Mouse (Mus musculus) layer of hippocampus, adult 8-10 months (tissue): ENCODE results near the gene Klk6. TPM values are rescaled to one million over a fixed set of nuclear protein-coding genes. Genes with fewer than 3 reads are reported as not detected.

Source experiments
- DNase-seq, 2 experiments: peaks; one replicate each; pipeline ENCODE4 v3.0.0; 2022; ENCODE audit warnings: low spot score in 2 of 2
- total RNA-seq, 4 experiments: library from RNA; stranded (reverse); gene quantifications; 2 replicates each; pipeline ENCODE4 v1.2.4; 2022

Klk6 gene
- total RNA-seq, 4 experiments from 2014 or later = 0.66 to 11.7 (median 4.5) TPM

- no peak for DNase-seq
These were observed 2.7 kb upstream of the Klk6 start for GRCm38 (mm10) chr7:43821581-43821980.

GRCm38 (mm10) chr7:43826056-43826455 lies 1.8 kb downstream of the Klk6 start:
- no peak for DNase-seq

- DNase-seq = no peak
These were observed 3.4 kb downstream of the Klk6 start for GRCm38 (mm10) chr7:43827706-43828105.

- DNase-seq = no peak
These were observed 4.7 kb downstream of the Klk6 start for GRCm38 (mm10) chr7:43829006-43829405.

- DNase-seq = no peak
These were observed 17.4 kb downstream of the Klk6 start, which contains the start of gene Klk5 for GRCm38 (mm10) chr7:43841701-43842100. Gene Klk5 (plus strand): TSS chr7:43841971.

GRCm38 (mm10) chr7:43843801-43844200 lies 19.5 kb downstream of the Klk6 start:
- DNase-seq = no peak

GRCm38 (mm10) chr7:43851616-43852015 lies 27.3 kb downstream of the Klk6 start:
- DNase-seq = no peak

GRCm38 (mm10) chr7:43854642-43855380 lies 30.5 kb downstream of the Klk6 start:
- no peak for DNase-seq

- no peak for DNase-seq
These were observed 31.4 kb downstream of the Klk6 start for GRCm38 (mm10) chr7:43855709-43856108.

- DNase-seq = no peak
These were observed 32.0 kb downstream of the Klk6 start for GRCm38 (mm10) chr7:43856307-43856706.

GRCm38 (mm10) chr7:43857501-43857900 lies 33.2 kb downstream of the Klk6 start:
- no peak for DNase-seq

GRCm38 (mm10) chr7:43860411-43860810 lies 36.1 kb downstream of the Klk6 start:
- no peak for DNase-seq

GRCm38 (mm10) chr7:43873237-43873636 lies 48.9 kb downstream of the Klk6 start:
- DNase-seq = peak; percentile 34 to 72

GRCm38 (mm10) chr7:43873674-43874073 lies 49.4 kb downstream of the Klk6 start:
- no peak for DNase-seq

GRCm38 (mm10) chr7:43874868-43875375 lies 50.6 kb downstream of the Klk6 start:
- DNase-seq = no peak

GRCm38 (mm10) chr7:43876444-43876843 lies 52.1 kb downstream of the Klk6 start:
- no peak for DNase-seq

- DNase-seq = no peak
These were observed 54.0 kb downstream of the Klk6 start for GRCm38 (mm10) chr7:43878281-43878680.

- no peak for DNase-seq
These were observed 56.6 kb downstream of the Klk6 start, which contains the start of gene Klk4 for GRCm38 (mm10) chr7:43880912-43881311. Gene Klk4 (plus strand): TSS chr7:43881160.

Other genes with a start within 250 kb of the Klk6 start
- 10 to 100 TPM; 18.5 to 20.4 (median 19.2) TPM for gene Zfp719, start 244.9 kb upstream of the Klk6 start, total RNA-seq
- gene Zfp819, start 217.3 kb upstream of the Klk6 start, total RNA-seq = under 1 TPM in 2 of 4 experiments, not detected in 2; 0.14 to 0.25 TPM
- under 1 TPM in 1 of 4 experiments, not detected in 3; 0.31 TPM for gene Ceacam18, start 189.8 kb upstream of the Klk6 start, total RNA-seq
- gene Siglece, start 164.3 kb upstream of the Klk6 start, total RNA-seq = 1 to 10 TPM; 1.3 to 2.6 (median 1.5) TPM
- gene Ctu1, start 152.5 kb upstream of the Klk6 start, total RNA-seq = 10 to 100 TPM in 1 of 4 experiments, 1 to 10 TPM in 3; 7.5 to 12.3 (median 9.8) TPM
- gene Klk14, start 134.1 kb upstream of the Klk6 start, total RNA-seq = not detected
- gene Klk13, start 111.9 kb upstream of the Klk6 start, total RNA-seq = not detected
- gene Klk12, start 55.6 kb upstream of the Klk6 start, total RNA-seq = not detected
- not detected for gene Klk11, start 49.9 kb upstream of the Klk6 start, total RNA-seq
- 1 to 10 TPM in 2 of 4 experiments, under 1 TPM in 2; 0.92 to 1.5 (median 1.3) TPM for gene Klk10, start 43.5 kb upstream of the Klk6 start, total RNA-seq
- gene Klk9, start 32.6 kb upstream of the Klk6 start, total RNA-seq = under 1 TPM in 1 of 4 experiments, not detected in 3; 0.23 TPM
- 10 to 100 TPM; 18.3 to 25.9 (median 23.2) TPM for gene Klk8, start 26.9 kb upstream of the Klk6 start, total RNA-seq
- gene Klk7, start 13.2 kb upstream of the Klk6 start, total RNA-seq = under 1 TPM; 0.20 to 0.87 (median 0.46) TPM
- not detected for gene Klk5, start 17.5 kb downstream of the Klk6 start, total RNA-seq
- not detected for gene Klk4, start 56.7 kb downstream of the Klk6 start, total RNA-seq
- gene Klk15, start 109.2 kb downstream of the Klk6 start, total RNA-seq = not detected
- not detected for gene Klk1b8, start 126.2 kb downstream of the Klk6 start, total RNA-seq
- not detected for gene Klk1b1, start 142.3 kb downstream of the Klk6 start, total RNA-seq
- gene Klk1b9, start 151.6 kb downstream of the Klk6 start, total RNA-seq = not detected
- gene Klk1b11, start 171.4 kb downstream of the Klk6 start, total RNA-seq = not detected
- not detected for gene Klk1b26, start 187.7 kb downstream of the Klk6 start, total RNA-seq
- not detected for gene Klk1b27, start 227.8 kb downstream of the Klk6 start, total RNA-seq